Mouse (Mus musculus) lung, embryonic 15.5 days (tissue): ENCODE results near the gene Slc7a15. TPM values are rescaled to one million over a fixed set of nuclear protein-coding genes. Genes with fewer than 3 reads are reported as not detected.

Experiments
- ATAC-seq: fragments of 200-750 bp; cut with Nextera tagmentation; 2 replicates; pipeline ENCODE4 v1.8.0; 2017; ENCODE audit warnings: moderate number of reproducible peaks, borderline replicate concordance; ENCODE audit not compliant: low FRiP score, low TSS enrichment; ENCODE audit errors: extremely low read depth
- H3K27ac ChIP-seq: fragments of 300-500 bp; sonication (generic); 2 replicates; pipeline ENCODE4 v1.5.1; 2015; ENCODE audit warnings: moderate library complexity, mild to moderate bottlenecking, inconsistent platforms
- H3K27me3 ChIP-seq: fragments of 300-500 bp; sonication (generic); 2 replicates; pipeline ENCODE4 v1.6.1; 2015; ENCODE audit warnings: inconsistent platforms
- H3K36me3 ChIP-seq: fragments of 300-500 bp; sonication (generic); 2 replicates; pipeline ENCODE4 v1.6.1; 2015; ENCODE audit warnings: inconsistent platforms
- H3K4me1 ChIP-seq: fragments of 300-500 bp; sonication (generic); 2 replicates; pipeline ENCODE4 v1.6.1; 2015; ENCODE audit warnings: inconsistent platforms
- H3K4me2 ChIP-seq: fragments of 300-500 bp; sonication (generic); 2 replicates; pipeline ENCODE4 v1.6.1; 2015; ENCODE audit warnings: inconsistent platforms, mild to moderate bottlenecking, moderate library complexity
- H3K4me3 ChIP-seq: fragments of 300-500 bp; sonication (generic); 2 replicates; pipeline ENCODE4 v1.5.1; 2015; ENCODE audit warnings: mild to moderate bottlenecking, inconsistent platforms
- H3K9ac ChIP-seq: fragments of 300-500 bp; sonication (generic); 2 replicates; pipeline ENCODE4 v1.6.1; 2015; ENCODE audit warnings: inconsistent platforms
- H3K9me3 ChIP-seq: fragments of 300-500 bp; sonication (generic); 2 replicates; pipeline ENCODE4 v1.6.1; 2016; ENCODE audit warnings: inconsistent platforms
- WGBS: fragments of 180-500 bp; shearing (Covaris S2); methylation state at CpG from one replicate; pipeline ENCODE4 v1.1.7; 2015; 5-methylcytosine and 5-hydroxymethylcytosine counted together
- polyA plus RNA-seq: library from polyadenylated mRNA; unstranded; fragments of >200 nt; fragmentation: Nextera tagmentation; extraction: Ambion mirVana; gene quantifications from 2 replicates; pipeline ENCODE4 v1.2.1, GENCODE M21; 2015

Gene Slc7a15
- polyA plus RNA-seq, 1 experiment from 2014 or later: not detected

GRCm38 (mm10) chr12:8555419-8555818, 43.4 kb downstream of the Slc7a15 start:
- H3K27ac ChIP-seq: no peak overlapping the region
- no peak overlapping the region for H3K9ac ChIP-seq
- H3K27me3 ChIP-seq: no peaks in the 10 kb centered on the region
- H3K36me3 ChIP-seq: no peaks in the 10 kb centered on the region
- no peaks in the 10 kb centered on the region for H3K4me1 ChIP-seq
- H3K4me3 ChIP-seq: no peak overlapping the region
- no peak for ATAC-seq
- no peaks in the 10 kb centered on the region for H3K9me3 ChIP-seq
- H3K4me2 ChIP-seq: no peak overlapping the region

- peak; percentile 55; the same call in 1 of the 2 replicates for ATAC-seq
- H3K9ac ChIP-seq: no peak overlapping the region
- WGBS: 16% methylated on average over 11 of the region's 11 CpGs
These were observed 51.5 kb downstream of the Slc7a15 start for GRCm38 (mm10) chr12:8547357-8547756.

GRCm38 (mm10) chr12:8546801-8547200, 52.1 kb downstream of the Slc7a15 start:
- Histone ChIP-seq H3K9me3 (no peaks in the 10 kb centered on the region), H3K9ac (no peak overlapping the region), H3K4me3 (no peak overlapping the region), H3K4me2 (no peak overlapping the region), H3K4me1 (no peaks in the 10 kb centered on the region), H3K27me3 (no peaks in the 10 kb centered on the region), H3K27ac (no peak overlapping the region), H3K36me3 (no peaks in the 10 kb centered on the region)
- ATAC-seq: no peak
- 78% methylated on average over 6 of the region's 6 CpGs for whole genome bisulfite sequencing

More at GRCm38 (mm10) chr12:8547357-8547756, 51.5 kb downstream of the Slc7a15 start:
- Histone ChIP-seq H3K4me1 (no peaks in the 10 kb centered on the region), H3K36me3 (no peaks in the 10 kb centered on the region), H3K9me3 (no peaks in the 10 kb centered on the region), H3K27me3 (no peaks in the 10 kb centered on the region), H3K4me2 (no peak overlapping the region), H3K4me3 (no peak overlapping the region), H3K27ac (no peak overlapping the region)

GRCm38 (mm10) chr12:8545066-8545610, 53.7 kb downstream of the Slc7a15 start:
- Histone ChIP-seq H3K4me1 (no peaks in the 10 kb centered on the region), H3K4me2 (no peak overlapping the region), H3K4me3 (no peak overlapping the region), H3K27me3 (no peaks in the 10 kb centered on the region), H3K9me3 (no peaks in the 10 kb centered on the region), H3K36me3 (no peaks in the 10 kb centered on the region), H3K27ac (no peak overlapping the region), H3K9ac (no peak overlapping the region)
- ATAC-seq: no peak
- 79% methylated on average over 5 of the region's 5 CpGs for WGBS

- no peaks in the 10 kb centered on the region for H3K4me1 ChIP-seq
- 76% methylated on average over 4 of the region's 4 CpGs for WGBS
- H3K36me3 ChIP-seq: no peaks in the 10 kb centered on the region
- no peak overlapping the region for H3K4me3 ChIP-seq
- H3K9ac ChIP-seq: no peak overlapping the region
- no peak overlapping the region for H3K27ac ChIP-seq
- no peak for ATAC-seq
- no peaks in the 10 kb centered on the region for H3K9me3 ChIP-seq
- H3K27me3 ChIP-seq: no peaks in the 10 kb centered on the region
- H3K4me2 ChIP-seq: no peak overlapping the region
These were observed 56.5 kb downstream of the Slc7a15 start for GRCm38 (mm10) chr12:8542371-8542770.

- no peaks in the 10 kb centered on the region for H3K36me3 ChIP-seq
- no peaks in the 10 kb centered on the region for H3K9me3 ChIP-seq
- WGBS: 76% methylated on average over 13 of the region's 13 CpGs
- ATAC-seq: no peak
- H3K27ac ChIP-seq: no peak overlapping the region
- no peaks in the 10 kb centered on the region for H3K4me1 ChIP-seq
- no peak overlapping the region for H3K4me3 ChIP-seq
- no peaks in the 10 kb centered on the region for H3K27me3 ChIP-seq
- no peak overlapping the region for H3K9ac ChIP-seq
- H3K4me2 ChIP-seq: no peak overlapping the region
These were observed 59.4 kb downstream of the Slc7a15 start for GRCm38 (mm10) chr12:8539471-8539870.

GRCm38 (mm10) chr12:8537291-8537690, 61.6 kb downstream of the Slc7a15 start:
- H3K9ac ChIP-seq: no peak overlapping the region
- H3K27ac ChIP-seq: no peak overlapping the region
- WGBS: 85% methylated on average over 5 of the region's 5 CpGs
- no peaks in the 10 kb centered on the region for H3K27me3 ChIP-seq
- H3K4me2 ChIP-seq: no peak overlapping the region
- no peaks in the 10 kb centered on the region for H3K9me3 ChIP-seq
- H3K4me1 ChIP-seq: no peaks in the 10 kb centered on the region
- H3K36me3 ChIP-seq: no peaks in the 10 kb centered on the region
- H3K4me3 ChIP-seq: no peak overlapping the region
- ATAC-seq: no peak

- Histone ChIP-seq H3K9me3 (no peaks in the 10 kb centered on the region), H3K36me3 (no peaks in the 10 kb centered on the region), H3K27me3 (no peaks in the 10 kb centered on the region), H3K4me2 (no peak overlapping the region), H3K4me3 (no peak overlapping the region), H3K27ac (no peak overlapping the region), H3K9ac (no peak overlapping the region), H3K4me1 (no peaks in the 10 kb centered on the region)
- no peak for ATAC-seq
- 69% methylated on average over 9 of the region's 9 CpGs for WGBS
These were observed 62.5 kb downstream of the Slc7a15 start for GRCm38 (mm10) chr12:8536221-8536965.

GRCm38 (mm10) chr12:8535596-8535995, 63.3 kb downstream of the Slc7a15 start:
- Histone ChIP-seq H3K9me3 (no peaks in the 10 kb centered on the region), H3K4me3 (no peak overlapping the region), H3K4me2 (no peak overlapping the region), H3K36me3 (no peaks in the 10 kb centered on the region), H3K4me1 (no peaks in the 10 kb centered on the region), H3K27ac (no peak overlapping the region), H3K9ac (no peak overlapping the region), H3K27me3 (no peaks in the 10 kb centered on the region)
- WGBS: 81% methylated on average over 7 of the region's 7 CpGs
- no peak for ATAC-seq

GRCm38 (mm10) chr12:8534915-8535314, 64.0 kb downstream of the Slc7a15 start:
- no peak overlapping the region for H3K4me2 ChIP-seq
- no peak overlapping the region for H3K9ac ChIP-seq
- ATAC-seq: no peak
- no peak overlapping the region for H3K27ac ChIP-seq
- H3K4me3 ChIP-seq: no peak overlapping the region
- H3K9me3 ChIP-seq: no peaks in the 10 kb centered on the region
- 57% methylated on average over 1 of the region's 1 CpGs for WGBS
- H3K36me3 ChIP-seq: no peaks in the 10 kb centered on the region
- H3K4me1 ChIP-seq: no peaks in the 10 kb centered on the region
- no peaks in the 10 kb centered on the region for H3K27me3 ChIP-seq

GRCm38 (mm10) chr12:8527770-8528169, 71.1 kb downstream of the Slc7a15 start:
- Histone ChIP-seq H3K27ac (no peak overlapping the region), H3K9ac (no peak overlapping the region), H3K9me3 (no peaks in the 10 kb centered on the region), H3K4me2 (no peak overlapping the region), H3K4me1 (no peaks in the 10 kb centered on the region), H3K36me3 (no peaks in the 10 kb centered on the region), H3K27me3 (no peaks in the 10 kb centered on the region), H3K4me3 (no peak overlapping the region)
- no peak for ATAC-seq
- 65% methylated on average over 5 of the region's 5 CpGs for WGBS

- no peak overlapping the region for H3K9ac ChIP-seq
- H3K4me3 ChIP-seq: no peak overlapping the region
- WGBS: 74% methylated on average over 1 of the region's 1 CpGs
- no peak overlapping the region for H3K27ac ChIP-seq
- H3K9me3 ChIP-seq: no peaks in the 10 kb centered on the region
- no peak overlapping the region for H3K4me2 ChIP-seq
- H3K36me3 ChIP-seq: no peaks in the 10 kb centered on the region
- no peaks in the 10 kb centered on the region for H3K27me3 ChIP-seq
- ATAC-seq: no peak
- H3K4me1 ChIP-seq: no peaks in the 10 kb centered on the region
These were observed 71.7 kb downstream of the Slc7a15 start for GRCm38 (mm10) chr12:8527175-8527574.
